Mouse (Mus musculus): ENCODE measurements around the gene Pip5kl1. TPM values are rescaled to one million over a fixed set of nuclear protein-coding genes. Genes with fewer than 3 reads are reported as not detected.

The Pip5kl1 gene
- total and polyA plus RNA-seq, 3 experiments, result 0.13 to 0.71 TPM; not detected in 1

GRCm38 (mm10) chr2:32543031-32543449, 31.6 kb upstream of the Pip5kl1 start:
- Histone ChIP-seq H3K4me1 (ENCODE audit: insufficient read depth, low read depth, low read length) (peaks cover 33% of the 10 kb centered on the region), H3K9me3 (replicated peaks) (no peaks in the 10 kb centered on the region), H3K4me3 (ENCODE audit: low read depth, low read length) (no peak overlapping the region), H3K27me3 (ENCODE audit: insufficient read depth, low read length) (peaks cover 12% of the 10 kb centered on the region; the same call in 1 of the 2 replicates), H3K36me3 (replicated peaks) (peaks cover 83% of the 10 kb centered on the region)
- TF ChIP-seq GATA2 (IDR thresholded peaks at IDR 0.05; ENCODE audit: borderline replicate concordance, low read depth, low read length), result no peak
- TF ChIP-seq CTCF (IDR thresholded peaks at IDR 0.05; ENCODE audit: low read depth, low read length), result no peak
- TF ChIP-seq GATA1 (IDR thresholded peaks at IDR 0.05; ENCODE audit: borderline replicate concordance, low read length), result no peak
- no peak for DNase-seq (ENCODE audit: low spot score)
- ATAC-seq (ENCODE audit: extremely low read depth, insufficient number of reproducible peaks, low FRiP score, poor library complexity, severe bottlenecking), result no peak

GRCm38 (mm10) chr2:32546951-32547350, 27.6 kb upstream of the Pip5kl1 start:
- H3K27me3 ChIP-seq (ENCODE audit: insufficient read depth, low read length), result peaks cover 12% of the 10 kb centered on the region; the same call in 1 of the 2 replicates
- H3K9me3 ChIP-seq (replicated peaks), result no peaks in the 10 kb centered on the region
- peaks cover 89% of the 10 kb centered on the region for H3K36me3 ChIP-seq (replicated peaks)
- ATAC-seq (ENCODE audit: extremely low read depth, insufficient number of reproducible peaks, low FRiP score, poor library complexity, severe bottlenecking), result no peak
- no peak for DNase-seq (ENCODE audit: low spot score)
- TF ChIP-seq GATA2 (IDR thresholded peaks at IDR 0.05; ENCODE audit: borderline replicate concordance, low read depth, low read length) (no peak), TAL1 (conservative IDR thresholded peaks at IDR 0.05; ENCODE audit: low read depth, low read length) (no peak)
- H3K4me3 ChIP-seq (ENCODE audit: low read depth, low read length), result no peak overlapping the region
- peaks cover 15% of the 10 kb centered on the region for H3K4me1 ChIP-seq (ENCODE audit: insufficient read depth, low read depth, low read length)

GRCm38 (mm10) chr2:32547380-32547779, 27.2 kb upstream of the Pip5kl1 start:
- peaks cover 13% of the 10 kb centered on the region; the same call in 1 of the 2 replicates for H3K27me3 ChIP-seq (ENCODE audit: insufficient read depth, low read length)
- H3K4me1 ChIP-seq (ENCODE audit: insufficient read depth, low read depth, low read length), result peaks cover 11% of the 10 kb centered on the region
- TF ChIP-seq POLR2AphosphoS5 (IDR thresholded peaks at IDR 0.05; ENCODE audit: insufficient replicate concordance, low read depth, low read length) (no peak), CTCF (IDR thresholded peaks at IDR 0.05; ENCODE audit: low read depth, low read length) (no peak), GATA1 (IDR thresholded peaks at IDR 0.05; ENCODE audit: borderline replicate concordance, low read length) (no peak), TAL1 (conservative IDR thresholded peaks at IDR 0.05; ENCODE audit: low read depth, low read length) (no peak), GATA2 (IDR thresholded peaks at IDR 0.05; ENCODE audit: borderline replicate concordance, low read depth, low read length) (no peak)
- ATAC-seq (ENCODE audit: extremely low read depth, insufficient number of reproducible peaks, low FRiP score, poor library complexity, severe bottlenecking) (no peak), DNase-seq (ENCODE audit: low spot score) (no peak)
- peaks cover 88% of the 10 kb centered on the region for H3K36me3 ChIP-seq (replicated peaks)
- H3K4me3 ChIP-seq (ENCODE audit: low read depth, low read length), result no peak overlapping the region
- no peaks in the 10 kb centered on the region for H3K9me3 ChIP-seq (replicated peaks)

GRCm38 (mm10) chr2:32547964-32548739, 26.4 kb upstream of the Pip5kl1 start:
- ATAC-seq (ENCODE audit: extremely low read depth, insufficient number of reproducible peaks, low FRiP score, poor library complexity, severe bottlenecking) (no peak), DNase-seq (ENCODE audit: low spot score) (no peak)
- H3K27me3 ChIP-seq (ENCODE audit: insufficient read depth, low read length), result peaks cover 13% of the 10 kb centered on the region; the same call in 1 of the 2 replicates
- H3K36me3 ChIP-seq (replicated peaks), result peaks cover 84% of the 10 kb centered on the region
- H3K9me3 ChIP-seq (replicated peaks), result no peaks in the 10 kb centered on the region
- peaks cover 9% of the 10 kb centered on the region; the same call in 1 of the 2 replicates for H3K4me1 ChIP-seq (ENCODE audit: insufficient read depth, low read depth, low read length)
- H3K4me3 ChIP-seq (ENCODE audit: low read depth, low read length), result no peak overlapping the region
- no peak for TF ChIP-seq GATA1 (IDR thresholded peaks at IDR 0.05; ENCODE audit: borderline replicate concordance, low read length)
- no peak for TF ChIP-seq GATA2 (IDR thresholded peaks at IDR 0.05; ENCODE audit: borderline replicate concordance, low read depth, low read length)
- no peak for TF ChIP-seq CTCF (IDR thresholded peaks at IDR 0.05; ENCODE audit: low read depth, low read length)
- TF ChIP-seq POLR2AphosphoS5 (IDR thresholded peaks at IDR 0.05; ENCODE audit: insufficient replicate concordance, low read depth, low read length), result no peak
- TF ChIP-seq TAL1 (conservative IDR thresholded peaks at IDR 0.05; ENCODE audit: low read depth, low read length), result no peak

GRCm38 (mm10) chr2:32549171-32549570, 25.4 kb upstream of the Pip5kl1 start:
- Histone ChIP-seq H3K4me3 (ENCODE audit: low read depth, low read length) (no peak overlapping the region), H3K4me1 (ENCODE audit: insufficient read depth, low read depth, low read length) (peaks cover 16% of the 10 kb centered on the region), H3K27me3 (ENCODE audit: insufficient read depth, low read length) (peaks cover 14% of the 10 kb centered on the region; the same call in 1 of the 2 replicates), H3K36me3 (replicated peaks) (peaks cover 82% of the 10 kb centered on the region), H3K9me3 (replicated peaks) (no peaks in the 10 kb centered on the region)
- ATAC-seq (ENCODE audit: extremely low read depth, insufficient number of reproducible peaks, low FRiP score, poor library complexity, severe bottlenecking) (no peak), DNase-seq (ENCODE audit: low spot score) (no peak)
- TF ChIP-seq POLR2AphosphoS5 (IDR thresholded peaks at IDR 0.05; ENCODE audit: insufficient replicate concordance, low read depth, low read length) (no peak), TAL1 (conservative IDR thresholded peaks at IDR 0.05; ENCODE audit: low read depth, low read length) (no peak), GATA2 (IDR thresholded peaks at IDR 0.05; ENCODE audit: borderline replicate concordance, low read depth, low read length) (no peak), CTCF (IDR thresholded peaks at IDR 0.05; ENCODE audit: low read depth, low read length) (no peak), GATA1 (IDR thresholded peaks at IDR 0.05; ENCODE audit: borderline replicate concordance, low read length) (no peak)

GRCm38 (mm10) chr2:32549764-32550163, 24.8 kb upstream of the Pip5kl1 start:
- peaks cover 80% of the 10 kb centered on the region for H3K36me3 ChIP-seq (replicated peaks)
- H3K27me3 ChIP-seq (ENCODE audit: insufficient read depth, low read length), result peaks cover 15% of the 10 kb centered on the region; the same call in 1 of the 2 replicates
- H3K4me3 ChIP-seq (ENCODE audit: low read depth, low read length), result no peak overlapping the region
- peaks cover 17% of the 10 kb centered on the region for H3K4me1 ChIP-seq (ENCODE audit: insufficient read depth, low read depth, low read length)
- TF ChIP-seq POLR2AphosphoS5 (IDR thresholded peaks at IDR 0.05; ENCODE audit: insufficient replicate concordance, low read depth, low read length) (no peak), GATA1 (IDR thresholded peaks at IDR 0.05; ENCODE audit: borderline replicate concordance, low read length) (no peak), GATA2 (IDR thresholded peaks at IDR 0.05; ENCODE audit: borderline replicate concordance, low read depth, low read length) (no peak), TAL1 (conservative IDR thresholded peaks at IDR 0.05; ENCODE audit: low read depth, low read length) (no peak), CTCF (IDR thresholded peaks at IDR 0.05; ENCODE audit: low read depth, low read length) (no peak)
- DNase-seq (ENCODE audit: low spot score), result no peak
- no peaks in the 10 kb centered on the region for H3K9me3 ChIP-seq (replicated peaks)
- no peak for ATAC-seq (ENCODE audit: extremely low read depth, insufficient number of reproducible peaks, low FRiP score, poor library complexity, severe bottlenecking)
